In the genomic region with DNA sequence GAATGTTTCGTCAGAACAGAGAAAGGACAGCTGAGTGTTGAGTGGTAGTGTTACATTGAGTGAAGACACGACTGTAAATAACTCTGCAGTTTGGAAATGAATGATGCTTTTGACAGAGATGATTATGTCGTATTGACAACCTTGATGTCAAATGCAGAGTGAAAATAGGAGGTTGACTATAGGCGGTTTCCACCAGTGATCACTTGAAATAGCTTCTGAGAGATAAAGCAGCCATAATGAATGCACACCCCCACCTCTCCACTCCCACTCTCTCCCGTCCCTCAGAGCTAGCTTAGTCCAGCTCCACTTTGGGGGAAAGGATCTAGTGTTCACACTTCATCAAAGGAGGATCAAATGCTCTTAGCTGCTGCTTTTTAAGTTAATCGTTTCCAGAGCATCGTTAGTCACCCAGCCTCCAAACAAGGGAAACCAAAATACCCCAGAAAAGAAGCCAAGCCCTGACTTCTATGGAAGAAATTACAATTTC, we compare ENCODE assay signal across 31 mouse cellular contexts.
DNase-seq lines count a peak whose midpoint lies in the region; ATAC-seq and TF ChIP-seq lines count a peak whose summit lies in the region.
"Had no signal": no experiment of that assay in that cellular context is flagged by ENCODE, and none has a peak within 500 bp of the region (broad histone marks: within the 10 kb centered on the region; RNA-seq: fewer than 3 reads in every experiment).

No protein-coding gene starts in this region.

- no peaks in the 10 kb centered on the region for H3K36me3 ChIP-seq in kidney, postnatal 0 days (ENCODE audit: insufficient read depth, low read length)
- H3K36me3 ChIP-seq in midbrain, embryonic 14.5 days (ENCODE audit: control insufficient read depth, insufficient read depth, low read length): no peaks in the 10 kb centered on the region
- H3K36me3 ChIP-seq in midbrain, embryonic 13.5 days: no peaks in the 10 kb centered on the region
- no peaks in the 10 kb centered on the region for H3K36me3 ChIP-seq in hindbrain, embryonic 11.5 days (ENCODE audit: control insufficient read depth, insufficient read depth, low read length)
- H3K36me3 ChIP-seq: heart, embryonic 15.5 days; hindbrain, embryonic 12.5 days; intestine, embryonic 15.5 days; lung, embryonic 15.5 days; midbrain, embryonic 10.5 days; neural tube, embryonic 12.5 days had no signal

- H3K4me1 ChIP-seq in kidney, postnatal 0 days (replicated peaks; ENCODE audit: insufficient read depth, low read length): no peaks in the 10 kb centered on the region
- H3K4me1 ChIP-seq in midbrain, embryonic 14.5 days (ENCODE audit: control insufficient read depth, insufficient read depth, low read length): no peaks in the 10 kb centered on the region
- H3K4me1 ChIP-seq in midbrain, embryonic 13.5 days (replicated peaks): no peaks in the 10 kb centered on the region
- H3K4me1 ChIP-seq in hindbrain, embryonic 11.5 days (replicated peaks; ENCODE audit: control insufficient read depth, insufficient read depth, low read length): no peaks in the 10 kb centered on the region
- H3K4me1 ChIP-seq: heart, embryonic 15.5 days; hindbrain, embryonic 12.5 days; intestine, embryonic 15.5 days; lung, embryonic 15.5 days; midbrain, embryonic 10.5 days; neural tube, embryonic 12.5 days had no signal

- no peak for TF ChIP-seq CTCF in kidney, postnatal 0 days (IDR thresholded peaks at IDR 0.05; ENCODE audit: low read depth)

- H3K27ac ChIP-seq in kidney, postnatal 0 days: no peak overlapping the region
- H3K27ac ChIP-seq in midbrain, embryonic 14.5 days (replicated peaks; ENCODE audit: low read depth, low read length): no peak overlapping the region
- H3K27ac ChIP-seq in midbrain, embryonic 13.5 days: no peak overlapping the region
- H3K27ac ChIP-seq in hindbrain, embryonic 11.5 days (ENCODE audit: low read depth, low read length): no peak overlapping the region
- H3K27ac ChIP-seq: heart, embryonic 15.5 days; hindbrain, embryonic 12.5 days; hindbrain, postnatal 0 days; intestine, embryonic 15.5 days; lung, embryonic 15.5 days; midbrain, embryonic 10.5 days; neural tube, embryonic 12.5 days had no signal

- H3K9ac ChIP-seq in kidney, postnatal 0 days (ENCODE audit: low read depth, low read length): no peak overlapping the region
- H3K9ac ChIP-seq in midbrain, embryonic 14.5 days (replicated peaks; ENCODE audit: low read length): no peak overlapping the region
- no peak overlapping the region for H3K9ac ChIP-seq in midbrain, embryonic 13.5 days (replicated peaks)
- H3K9ac ChIP-seq in hindbrain, embryonic 11.5 days (ENCODE audit: low read depth, low read length): no peak overlapping the region
- H3K9ac ChIP-seq: heart, embryonic 15.5 days; hindbrain, embryonic 12.5 days; intestine, embryonic 15.5 days; lung, embryonic 15.5 days; neural tube, embryonic 12.5 days had no signal

- no peak overlapping the region for H3K4me2 ChIP-seq in kidney, postnatal 0 days (ENCODE audit: low read length)
- H3K4me2 ChIP-seq in midbrain, embryonic 14.5 days (ENCODE audit: low read length): no peak overlapping the region
- no peak overlapping the region for H3K4me2 ChIP-seq in midbrain, embryonic 13.5 days (replicated peaks)
- no peak overlapping the region for H3K4me2 ChIP-seq in hindbrain, embryonic 11.5 days (replicated peaks; ENCODE audit: low read depth, low read length)
- H3K4me2 ChIP-seq: heart, embryonic 15.5 days; hindbrain, embryonic 12.5 days; intestine, embryonic 15.5 days; liver, embryonic 11.5 days; lung, embryonic 15.5 days; neural tube, embryonic 12.5 days had no signal

- no peaks in the 10 kb centered on the region for H3K27me3 ChIP-seq in kidney, postnatal 0 days (ENCODE audit: insufficient read depth, low read length)
- no peaks in the 10 kb centered on the region for H3K27me3 ChIP-seq in midbrain, embryonic 14.5 days (ENCODE audit: control insufficient read depth, insufficient read depth, low read length)
- no peaks in the 10 kb centered on the region for H3K27me3 ChIP-seq in midbrain, embryonic 13.5 days
- H3K27me3 ChIP-seq in hindbrain, embryonic 11.5 days (ENCODE audit: control insufficient read depth, insufficient read depth, low read length): no peaks in the 10 kb centered on the region
- H3K27me3 ChIP-seq: CH12.LX; heart, embryonic 15.5 days; hindbrain, embryonic 12.5 days; intestine, embryonic 15.5 days; lung, embryonic 15.5 days; neural tube, embryonic 12.5 days had no signal

- H3K4me3 ChIP-seq in kidney, postnatal 0 days (replicated peaks; ENCODE audit: low read depth, low read length): no peak overlapping the region
- H3K4me3 ChIP-seq in midbrain, embryonic 14.5 days (replicated peaks; ENCODE audit: low read depth, low read length): no peak overlapping the region
- no peak overlapping the region for H3K4me3 ChIP-seq in midbrain, embryonic 13.5 days (replicated peaks)
- no peak overlapping the region for H3K4me3 ChIP-seq in hindbrain, embryonic 11.5 days (ENCODE audit: low read depth, low read length)
- H3K4me3 ChIP-seq: heart, embryonic 15.5 days; hindbrain, embryonic 12.5 days; intestine, embryonic 15.5 days; lung, embryonic 15.5 days; midbrain, embryonic 10.5 days; myocyte; neural tube, embryonic 12.5 days had no signal

- ATAC-seq in kidney, postnatal 0 days (replicated peaks; ENCODE audit: low FRiP score, low read depth): no peak
- no peak for ATAC-seq in midbrain, embryonic 14.5 days (ENCODE audit: low FRiP score, low TSS enrichment)
- no peak for ATAC-seq in midbrain, embryonic 13.5 days
- no peak for ATAC-seq in hindbrain, embryonic 11.5 days (ENCODE audit: low FRiP score)
- ATAC-seq: activated CD4-positive, CD25-positive, alpha-beta regulatory T cell, adult 4 months; forebrain, embryonic 14.5 days; hindbrain, postnatal 0 days; intestine, embryonic 15.5 days had no signal

- DNase-seq in embryo, embryonic 10.5 days (ENCODE audit: low spot score): peak; percentile 14
- DNase-seq in embryo, embryonic 9.5 days (ENCODE audit: extremely low spot score): no peak
- DNase-seq in kidney, postnatal 0 days (ENCODE audit: low spot score): peak; percentile 2
- no peak for DNase-seq in kidney, adult 18-20 months
- DNase-seq in midbrain, embryonic 14.5 days: peak; percentile 8
- DNase-seq in telencephalon, adult 2 months (ENCODE audit: low read depth, low spot score): peak; percentile 35
- no peak for DNase-seq in hindbrain, embryonic 11.5 days (ENCODE audit: low spot score)
- DNase-seq: adrenal gland, adult 2 months; adrenal gland, postnatal 36 days; cerebellum, adult 2 months; cerebellum, postnatal 14 days; gastrocnemius, postnatal 10 days; kidney, adult 8-10 months; kidney, postnatal 10 days; layer of hippocampus, postnatal 36 days; spleen, adult 18-20 months; thymus, adult 2 months; thymus, postnatal 36 days had no signal

- no peaks in the 10 kb centered on the region for H3K9me3 ChIP-seq in kidney, postnatal 0 days (replicated peaks; ENCODE audit: low read length)
- H3K9me3 ChIP-seq in midbrain, embryonic 14.5 days (ENCODE audit: control insufficient read depth, low read length): no peaks in the 10 kb centered on the region; the same call in 1 of the 2 replicates
- H3K9me3 ChIP-seq in midbrain, embryonic 13.5 days: no peaks in the 10 kb centered on the region
- no peaks in the 10 kb centered on the region for H3K9me3 ChIP-seq in hindbrain, embryonic 11.5 days (ENCODE audit: control insufficient read depth, low read length)
- H3K9me3 ChIP-seq: heart, embryonic 15.5 days; hindbrain, embryonic 12.5 days; intestine, embryonic 15.5 days; lung, embryonic 15.5 days; midbrain, embryonic 10.5 days; neural tube, embryonic 12.5 days had no signal

- 52% methylated on average over 7 of the region's 7 CpGs for WGBS in kidney, postnatal 0 days
- 62% methylated on average over 7 of the region's 7 CpGs for WGBS in midbrain, embryonic 14.5 days
- WGBS in midbrain, embryonic 13.5 days: 59% methylated on average over 7 of the region's 7 CpGs
- 74% methylated on average over 7 of the region's 7 CpGs for WGBS in hindbrain, embryonic 11.5 days

Comparison
In these comparisons a context has a peak if more than half of its experiments do, and no peak if none do; other contexts are left out.
1. DNase-seq: peak in embryo, embryonic 10.5 days (single experiment), kidney, postnatal 0 days (single experiment), midbrain, embryonic 14.5 days (single experiment) and telencephalon, adult 2 months (single experiment); none in embryo, embryonic 9.5 days (single experiment), kidney, adult 18-20 months (single experiment) and hindbrain, embryonic 11.5 days (single experiment).